Mouse (Mus musculus) thymus, adult 2 months (tissue): ENCODE results near the gene Rtn4rl2.

Source experiments
- CTCF ChIP-seq: fragments of 200-500 bp; IDR thresholded peaks from 2 replicates; pipeline ENCODE4 v1.5.1; 2012; ENCODE audit warnings: mild to moderate bottlenecking, control low read depth, low read length, moderate library complexity, borderline replicate concordance; ENCODE audit not compliant: control insufficient read depth, poor library complexity, insufficient read depth; ENCODE audit errors: extremely low read depth
- POLR2A ChIP-seq: fragments of 200-500 bp; IDR thresholded peaks from 2 replicates; pipeline ENCODE4 v1.6.1; 2012; ENCODE audit warnings: mild to moderate bottlenecking, low read length, control low read depth, moderate library complexity; ENCODE audit not compliant: control insufficient read depth, poor library complexity, insufficient read depth; ENCODE audit errors: extremely low read depth

GRCm38 (mm10) chr2:84855732-84856131, 30.8 kb downstream of the Rtn4rl2 start:
- peak; percentile 56; the same call in 1 of the 2 replicates for TF ChIP-seq CTCF
- TF ChIP-seq POLR2A: no peak
